Mouse (Mus musculus): ENCODE data around the gene Gpn3. TPM values are rescaled to one million over a fixed set of nuclear protein-coding genes. Genes with fewer than 3 reads are reported as not detected.

Gene Gpn3
- 10 to 100 TPM; 72.2 to 80.2 TPM for polyA plus RNA-seq (2017; shearing (Covaris generic))

GRCm38 (mm10) chr5:122371591-122372191 is at the start of gene Gpn3:
TSS of gene Gpn3 (plus strand) at chr5:122371876.

GRCm38 (mm10) chr5:122353807-122354491 is 17.7 kb upstream of the Gpn3 start, which contains the start of the genes Rad9b and Vps29:
TSS of gene Rad9b (minus strand) at chr5:122354233.
TSS of gene Vps29 (plus strand) at chr5:122354369.

GRCm38 (mm10) chr5:122372192-122372769 is 605 bp downstream of the Gpn3 start, which contains the start of gene Fam216a:
TSS of gene Fam216a (minus strand) at chr5:122372364.

GRCm38 (mm10) chr5:122391786-122392180 is 20.1 kb downstream of the Gpn3 start, which contains the start of gene Arpc3:
TSS of gene Arpc3 (plus strand) at chr5:122391878.

GRCm38 (mm10) chr5:122421271-122422068 is 49.8 kb downstream of the Gpn3 start, which contains the start of gene Anapc7:
TSS of gene Anapc7 (plus strand) at chr5:122421693.

Other genes starting within 250 kb of the Gpn3 start
- gene Ccdc63, start 231.1 kb upstream of the Gpn3 start, polyA plus RNA-seq (2017; shearing (Covaris generic)) = 1 to 10 TPM in 1 of 2 experiments, under 1 TPM in 1; 0.48 to 2.1 TPM
- gene Ppp1cc, start 213.6 kb upstream of the Gpn3 start, polyA plus RNA-seq (2017; shearing (Covaris generic)) = 100 to 1,000 TPM; 356 to 362 TPM
- 100 to 1,000 TPM in 1 of 2 experiments, 10 to 100 TPM in 1; 84.2 to 149 TPM for gene Hvcn1, start 165.1 kb upstream of the Gpn3 start, polyA plus RNA-seq (2017; shearing (Covaris generic))
- 1 to 10 TPM; 1.7 to 5.1 TPM for gene Tctn1, start 107.4 kb upstream of the Gpn3 start, polyA plus RNA-seq (2017; shearing (Covaris generic))
- 10 to 100 TPM; 44.3 to 60.4 TPM for gene Pptc7, start 87.5 kb upstream of the Gpn3 start, polyA plus RNA-seq (2017; shearing (Covaris generic))
- 1 to 10 TPM; 2.8 to 6.2 TPM for gene Rad9b, start 17.6 kb upstream of the Gpn3 start, polyA plus RNA-seq (2017; shearing (Covaris generic))
- gene Vps29, start 17.5 kb upstream of the Gpn3 start, polyA plus RNA-seq (2017; shearing (Covaris generic)) = 100 to 1,000 TPM; 146 to 152 TPM
- 10 to 100 TPM; 12.9 to 26.0 TPM for gene Fam216a, start 488 bp downstream of the Gpn3 start, polyA plus RNA-seq (2017; shearing (Covaris generic))
- gene Arpc3, start 20.0 kb downstream of the Gpn3 start, polyA plus RNA-seq (2017; shearing (Covaris generic)) = 100 to 1,000 TPM; 450 to 472 TPM
- 10 to 100 TPM; 34.4 to 43.3 TPM for gene Anapc7, start 49.8 kb downstream of the Gpn3 start, polyA plus RNA-seq (2017; shearing (Covaris generic))
- gene Atp2a2, start 130.3 kb downstream of the Gpn3 start, polyA plus RNA-seq (2017; shearing (Covaris generic)) = 10 to 100 TPM; 75.5 to 86.6 TPM
- 1 to 10 TPM; 3.8 to 7.2 TPM for gene Ift81, start 242.6 kb downstream of the Gpn3 start, polyA plus RNA-seq (2017; shearing (Covaris generic))

All from inflammation-experienced regulatory T-cells (primary cell).